Mouse (Mus musculus) monocyte, adult 59 days (primary cell): Measurements from ENCODE around the gene Alas2. TPM values are rescaled to one million over a fixed set of nuclear protein-coding genes. Genes with fewer than 3 reads are reported as not detected.

Experiments used
- total RNA-seq, 2 experiments: library from RNA; stranded (reverse); gene quantifications; one replicate each; pipeline ENCODE4 v1.2.4; 2023

The Alas2 gene
- 1 to 10 TPM in 1 of 2 experiments, under 1 TPM in 1; 0.82 to 1.6 TPM for total RNA-seq

GRCm38 (mm10) chrX:150547239-150547638 is at the start of gene Alas2:
Gene Alas2 (plus strand): TSS chrX:150547375.

GRCm38 (mm10) chrX:150588023-150588764 is 41.0 kb downstream of the Alas2 start, which contains the start of gene Pfkfb1:
Gene Pfkfb1 (plus strand): TSS chrX:150588229.

GRCm38 (mm10) chrX:150589696-150590095 is 42.5 kb downstream of the Alas2 start, which contains the start of gene Apex2:
Gene Apex2 (minus strand): TSS chrX:150589868.

Other genes with a start within 250 kb of the Alas2 start
- 10 to 100 TPM; 10.0 to 15.8 TPM for gene Tmem29, start 88.2 kb upstream of the Alas2 start, total RNA-seq
- 1 to 10 TPM; 2.1 to 3.7 TPM for gene Pfkfb1, start 40.9 kb downstream of the Alas2 start, total RNA-seq
- gene Apex2, start 42.5 kb downstream of the Alas2 start, total RNA-seq = 10 to 100 TPM; 12.4 to 15.9 TPM
- not detected for gene Tro, start 110.2 kb downstream of the Alas2 start, total RNA-seq